Mouse (Mus musculus) cerebellum, adult 2 months (tissue): ENCODE results near the gene Cyp4f17.

Experiments used
- CTCF ChIP-seq: fragments of 200-500 bp; IDR thresholded peaks from 2 replicates; pipeline ENCODE4 v1.5.1; 2011; ENCODE audit warnings: low read depth, mild to moderate bottlenecking, control low read depth, low read length, moderate library complexity, borderline replicate concordance; ENCODE audit not compliant: insufficient read depth
- POLR2A ChIP-seq: fragments of 200-500 bp; IDR thresholded peaks from 2 replicates; pipeline ENCODE4 v1.6.1; 2011; ENCODE audit warnings: low read length, control low read depth, borderline replicate concordance; ENCODE audit not compliant: insufficient read depth

- no peak for TF ChIP-seq POLR2A
- TF ChIP-seq CTCF: no peak
These were observed 21.9 kb downstream of the Cyp4f17 start for GRCm38 (mm10) chr17:32527748-32528147.
